Mouse (Mus musculus) midbrain, embryonic 10.5 days (tissue): ENCODE measurements at regions not wholly inside any gene's neighbourhood (a gene's known extent, or its start where the extent isn't known, plus 50 kb on each side); places are given as distances from the start of the nearest gene placed in this dataset.

Source experiments
- DNase-seq: peaks from one replicate; pipeline ENCODE4 v3.0.0-alpha.2; 2017; ENCODE audit warnings: low spot score
- H3K27ac ChIP-seq: fragments of 300-500 bp; sonication (generic); replicated peaks from 2 replicates; pipeline ENCODE4 v1.5.1; 2016; ENCODE audit warnings: mild to moderate bottlenecking
- H3K27me3 ChIP-seq: fragments of 300-500 bp; sonication (generic); 2 replicates; pipeline ENCODE4 v1.6.1; 2016; ENCODE audit warnings: low read depth, mild to moderate bottlenecking; ENCODE audit not compliant: poor library complexity, severe bottlenecking
- H3K36me3 ChIP-seq: fragments of 300-500 bp; sonication (generic); 2 replicates; pipeline ENCODE4 v1.6.1; 2016; ENCODE audit warnings: mild to moderate bottlenecking, moderate library complexity
- H3K4me1 ChIP-seq: fragments of 300-500 bp; sonication (generic); 2 replicates; pipeline ENCODE4 v1.6.1; 2016
- H3K4me3 ChIP-seq: fragments of 300-500 bp; sonication (generic); 2 replicates; pipeline ENCODE4 v1.5.1; 2016; ENCODE audit warnings: mild to moderate bottlenecking, moderate library complexity
- H3K9me3 ChIP-seq: fragments of 300-500 bp; sonication (generic); replicated peaks from 2 replicates; pipeline ENCODE4 v1.6.1; 2016; ENCODE audit warnings: mild to moderate bottlenecking
- WGBS: fragments of 180-500 bp; shearing (Covaris S2); methylation state at CpG from one replicate; pipeline ENCODE4 v1.1.7; 2016; 5-methylcytosine and 5-hydroxymethylcytosine counted together

DNA sequence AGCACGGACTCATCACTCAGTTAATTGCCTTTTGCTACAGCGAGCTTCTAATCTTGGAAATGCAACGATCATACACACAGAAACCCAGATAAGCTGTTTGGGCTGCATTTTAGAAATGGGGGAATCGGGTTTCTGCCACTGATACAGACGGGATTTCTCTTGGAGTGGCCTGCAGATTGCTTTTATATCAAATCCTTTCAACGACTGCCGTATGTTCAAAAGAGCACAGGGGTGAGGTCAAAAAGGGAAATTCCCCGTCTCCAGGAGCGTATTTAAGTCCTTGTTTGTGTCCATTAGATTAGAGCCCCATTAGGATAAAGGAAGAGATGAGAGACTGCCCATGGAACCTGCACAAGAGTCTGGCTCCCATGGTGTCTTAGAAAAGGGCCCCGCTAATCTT lies 522.6 kb downstream of the Rnf144b start:
- no peaks in the 10 kb centered on the region for H3K27me3 ChIP-seq
- peak overlapping the region; percentile 43; the same call in 1 of the 2 replicates for H3K27ac ChIP-seq
- no peaks in the 10 kb centered on the region for H3K36me3 ChIP-seq
- no peak overlapping the region for H3K4me3 ChIP-seq
- DNase-seq, result peak; percentile 13
- H3K9me3 ChIP-seq, result no peaks in the 10 kb centered on the region
- H3K4me1 ChIP-seq, result peaks cover 9% of the 10 kb centered on the region
- WGBS, result 40% methylated on average over 10 of the region's 10 CpGs

DNA sequence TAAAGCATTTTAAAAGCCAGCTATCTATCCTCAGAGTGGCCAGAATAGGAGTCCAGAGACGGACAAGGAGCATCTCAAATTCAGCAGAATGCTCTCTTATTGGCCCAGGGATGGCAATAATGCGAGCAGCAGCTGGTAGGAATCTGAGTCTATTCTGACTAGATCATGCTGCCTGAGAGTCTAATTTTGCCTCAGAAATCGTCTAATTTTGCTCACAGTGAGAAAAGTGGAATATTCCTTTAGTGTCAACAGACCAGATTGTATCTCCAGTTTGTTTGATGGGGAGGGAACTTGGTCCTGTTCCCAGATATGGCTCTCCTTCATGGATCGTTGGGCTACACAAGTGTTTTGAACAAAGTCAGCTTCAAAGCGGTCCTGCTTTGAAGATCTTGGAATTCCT lies 525.2 kb downstream of the Rnf144b start:
- Histone ChIP-seq H3K27ac (no peak overlapping the region), H3K4me1 (peaks cover 9% of the 10 kb centered on the region)
- WGBS, result 84% methylated on average over 5 of the region's 5 CpGs

DNA sequence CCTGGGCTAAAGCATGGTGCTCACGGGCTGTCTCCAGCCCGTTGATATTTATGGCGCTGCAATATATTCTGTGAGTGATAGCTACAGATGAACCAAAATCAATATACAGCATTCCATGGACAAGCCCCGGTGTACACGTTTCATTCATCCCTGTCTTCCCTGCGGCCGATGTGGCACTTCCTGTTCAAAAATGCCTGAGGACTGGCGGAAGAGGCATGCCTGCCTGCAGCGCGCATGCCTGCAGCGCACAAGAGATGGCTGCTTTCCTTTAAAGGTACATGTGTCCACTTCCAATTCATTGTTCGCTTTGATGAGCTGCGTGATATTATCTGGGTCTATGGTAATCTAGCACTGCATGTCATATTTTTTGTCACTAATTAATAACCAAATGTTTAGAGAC lies 527.6 kb downstream of the Rnf144b start:
- no peaks in the 10 kb centered on the region for H3K9me3 ChIP-seq
- WGBS, result 93% methylated on average over 13 of the region's 13 CpGs
- H3K4me1 ChIP-seq, result peaks cover 4% of the 10 kb centered on the region
- no peak overlapping the region for H3K27ac ChIP-seq
- no peak for DNase-seq
- no peak overlapping the region for H3K4me3 ChIP-seq
- no peaks in the 10 kb centered on the region for H3K27me3 ChIP-seq
- no peaks in the 10 kb centered on the region for H3K36me3 ChIP-seq

More for the DNA sequence above, 525.2 kb downstream of the Rnf144b start:
- no peaks in the 10 kb centered on the region for H3K9me3 ChIP-seq
- DNase-seq, result no peak
- H3K27me3 ChIP-seq, result no peaks in the 10 kb centered on the region
- H3K4me3 ChIP-seq, result no peak overlapping the region
- H3K36me3 ChIP-seq, result no peaks in the 10 kb centered on the region

DNA sequence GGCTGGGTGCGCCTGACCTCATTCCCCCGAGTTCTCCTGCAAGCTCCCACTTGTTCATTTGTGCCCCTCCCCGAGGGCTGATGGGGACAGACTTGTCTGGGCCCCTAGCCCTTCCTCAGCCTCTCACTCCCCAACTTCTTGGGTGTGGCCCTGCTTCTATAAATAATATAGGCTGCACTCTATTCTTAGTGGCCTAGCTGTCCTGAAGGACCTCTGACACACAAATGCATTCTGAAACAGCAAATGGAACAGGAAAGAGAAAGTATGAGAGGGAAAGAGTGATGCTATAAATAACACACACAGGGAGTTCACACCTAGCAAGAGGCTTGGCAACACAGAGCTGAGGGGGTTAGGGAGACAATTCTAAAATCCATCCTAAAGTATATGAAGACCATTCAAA lies 544.0 kb downstream of the Rnf144b start:
- Histone ChIP-seq H3K4me3 (no peak overlapping the region), H3K36me3 (no peaks in the 10 kb centered on the region), H3K27ac (peak overlapping the region; percentile 49), H3K9me3 (no peaks in the 10 kb centered on the region), H3K27me3 (no peaks in the 10 kb centered on the region; the same call in 1 of the 2 replicates), H3K4me1 (peaks cover 13% of the 10 kb centered on the region)
- WGBS, result 78% methylated on average over 3 of the region's 3 CpGs
- DNase-seq, result no peak

DNA sequence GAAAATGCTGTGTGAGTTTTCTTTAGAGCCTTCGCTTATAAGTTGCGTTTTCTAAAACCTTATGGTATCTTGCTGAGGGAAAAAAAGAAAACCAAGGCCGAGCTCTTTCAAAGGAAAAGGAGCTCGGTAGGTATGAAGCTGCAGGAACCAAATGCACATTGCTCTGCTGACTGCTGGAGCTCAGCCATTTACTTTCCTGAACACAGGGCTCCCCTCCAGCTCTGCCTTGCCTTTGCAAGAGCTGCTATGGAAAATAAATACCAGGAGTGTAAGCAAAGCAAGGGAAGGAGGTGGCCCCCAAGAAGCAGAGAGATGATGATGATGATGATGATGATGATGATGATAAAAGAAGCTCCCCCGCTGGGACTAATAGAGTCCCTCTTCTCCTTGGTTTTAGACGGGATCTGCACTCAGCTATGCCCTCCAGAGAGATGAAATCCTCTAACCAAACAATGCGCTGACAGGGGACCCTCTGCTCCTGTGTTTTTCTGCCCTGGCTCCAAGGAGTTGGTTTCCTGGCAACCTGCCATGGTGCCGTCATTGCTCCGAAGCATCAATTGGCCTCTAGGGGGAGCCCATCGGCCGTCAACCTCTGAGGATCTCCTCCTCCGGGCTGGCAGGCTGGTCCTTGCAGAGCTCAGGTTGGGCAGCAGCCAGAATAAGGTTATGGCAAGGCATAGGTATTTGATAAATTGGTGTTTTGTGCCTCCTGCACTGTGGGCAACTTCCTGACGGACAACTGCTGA lies 544.7 kb downstream of the Rnf144b start:
- 28% methylated on average over 13 of the region's 13 CpGs for WGBS
- Histone ChIP-seq H3K36me3 (no peaks in the 10 kb centered on the region), H3K9me3 (no peaks in the 10 kb centered on the region), H3K27ac (peak overlapping the region; percentile 61), H3K4me3 (peak overlapping the region; percentile 20; the same call in 1 of the 2 replicates), H3K4me1 (peaks cover 13% of the 10 kb centered on the region), H3K27me3 (no peaks in the 10 kb centered on the region; the same call in 1 of the 2 replicates)
- peak; percentile 89 for DNase-seq

DNA sequence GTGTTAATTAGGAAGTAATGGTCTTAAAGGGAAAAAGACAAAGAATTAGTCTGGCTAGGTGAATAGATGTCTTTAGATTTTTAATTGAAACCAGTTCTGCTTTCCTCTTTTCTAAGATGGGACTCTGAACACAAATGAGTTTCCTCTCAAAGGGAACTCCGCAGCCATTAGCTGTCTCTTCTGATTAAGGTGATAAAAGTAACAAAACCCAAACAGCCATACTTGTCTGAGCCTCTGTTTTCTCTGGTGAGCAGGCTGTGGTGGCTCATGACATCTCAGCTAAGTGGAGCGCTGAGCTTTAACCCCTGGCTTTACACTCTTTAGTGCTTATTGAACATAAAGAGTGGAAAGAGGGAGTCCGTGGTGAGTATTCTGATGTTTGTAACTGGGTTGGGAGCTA lies 565.7 kb downstream of the Rnf144b start:
- no peak overlapping the region for H3K27ac ChIP-seq
- H3K4me1 ChIP-seq, result no peaks in the 10 kb centered on the region
- 78% methylated on average over 3 of the region's 3 CpGs for whole genome bisulfite sequencing
- no peak for DNase-seq
- no peak overlapping the region for H3K4me3 ChIP-seq
- H3K36me3 ChIP-seq, result no peaks in the 10 kb centered on the region
- no peaks in the 10 kb centered on the region for H3K27me3 ChIP-seq
- H3K9me3 ChIP-seq, result no peaks in the 10 kb centered on the region

DNA sequence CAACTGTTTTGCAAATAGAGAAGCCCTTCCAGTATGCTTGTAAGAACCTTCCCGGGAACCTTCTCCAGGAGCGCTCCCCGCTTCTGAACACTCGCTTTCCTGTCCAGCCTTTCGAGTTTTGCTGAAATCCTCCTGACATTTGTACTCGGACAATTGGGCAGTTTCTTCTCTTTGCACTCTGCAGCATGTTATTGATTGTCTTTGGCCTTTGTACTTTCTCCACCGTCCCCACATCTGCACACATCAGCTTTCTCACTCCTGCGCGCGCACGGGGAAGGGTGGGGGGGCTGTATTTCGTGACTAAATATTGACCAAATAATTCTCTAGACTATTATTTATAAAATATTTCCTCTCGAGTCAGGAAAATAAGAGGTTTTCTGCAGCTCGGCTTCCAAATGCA lies 567.2 kb upstream of the Id4 start:
- Histone ChIP-seq H3K27me3 (no peaks in the 10 kb centered on the region), H3K36me3 (no peaks in the 10 kb centered on the region), H3K9me3 (no peaks in the 10 kb centered on the region), H3K4me3 (no peak overlapping the region), H3K27ac (no peak overlapping the region), H3K4me1 (no peaks in the 10 kb centered on the region)
- DNase-seq, result no peak
- WGBS, result 90% methylated on average over 14 of the region's 14 CpGs

DNA sequence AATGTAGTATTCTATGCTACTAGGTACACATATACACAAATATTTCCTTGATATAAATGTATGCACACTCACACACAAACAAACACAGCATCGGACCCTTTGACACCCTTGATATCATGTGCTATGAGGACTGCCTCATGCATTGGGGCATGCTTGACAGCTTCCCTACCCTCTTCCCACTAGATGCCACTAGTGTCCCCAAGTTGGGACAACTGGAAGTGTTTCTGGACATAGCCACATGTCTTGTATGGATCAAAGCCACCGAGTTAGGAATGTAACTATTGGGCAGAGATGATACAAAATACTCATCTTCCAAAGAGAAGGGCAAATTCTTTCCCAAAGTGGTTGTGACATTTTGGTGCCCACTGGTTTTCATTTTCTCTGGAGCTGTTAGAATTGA lies 565.2 kb upstream of the Id4 start:
- no peaks in the 10 kb centered on the region for H3K9me3 ChIP-seq
- WGBS, result 95% methylated on average over 2 of the region's 2 CpGs
- no peaks in the 10 kb centered on the region for H3K27me3 ChIP-seq
- H3K36me3 ChIP-seq, result no peaks in the 10 kb centered on the region
- H3K4me3 ChIP-seq, result no peak overlapping the region
- no peaks in the 10 kb centered on the region for H3K4me1 ChIP-seq
- no peak for DNase-seq
- no peak overlapping the region for H3K27ac ChIP-seq

DNA sequence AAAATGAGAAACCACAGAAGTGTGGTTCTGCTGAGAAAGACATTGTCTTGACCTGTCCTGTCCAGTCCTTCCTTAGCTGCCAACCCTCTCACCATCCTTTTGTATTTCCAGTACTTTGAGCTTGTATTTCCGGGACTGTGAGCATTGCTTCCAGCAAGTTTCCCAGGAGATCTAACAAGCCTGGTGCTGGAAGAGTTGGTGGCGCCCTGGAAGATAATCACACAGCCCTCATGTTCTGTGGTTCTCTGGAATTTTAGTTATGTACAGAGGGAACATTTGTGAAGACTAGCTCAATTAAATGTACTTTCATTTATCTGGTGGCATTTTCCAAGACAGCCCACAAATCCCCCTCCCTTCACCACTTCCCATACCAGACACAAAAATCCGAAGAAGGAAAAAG lies 560.5 kb upstream of the Id4 start:
- 78% methylated on average over 3 of the region's 3 CpGs for WGBS

DNA sequence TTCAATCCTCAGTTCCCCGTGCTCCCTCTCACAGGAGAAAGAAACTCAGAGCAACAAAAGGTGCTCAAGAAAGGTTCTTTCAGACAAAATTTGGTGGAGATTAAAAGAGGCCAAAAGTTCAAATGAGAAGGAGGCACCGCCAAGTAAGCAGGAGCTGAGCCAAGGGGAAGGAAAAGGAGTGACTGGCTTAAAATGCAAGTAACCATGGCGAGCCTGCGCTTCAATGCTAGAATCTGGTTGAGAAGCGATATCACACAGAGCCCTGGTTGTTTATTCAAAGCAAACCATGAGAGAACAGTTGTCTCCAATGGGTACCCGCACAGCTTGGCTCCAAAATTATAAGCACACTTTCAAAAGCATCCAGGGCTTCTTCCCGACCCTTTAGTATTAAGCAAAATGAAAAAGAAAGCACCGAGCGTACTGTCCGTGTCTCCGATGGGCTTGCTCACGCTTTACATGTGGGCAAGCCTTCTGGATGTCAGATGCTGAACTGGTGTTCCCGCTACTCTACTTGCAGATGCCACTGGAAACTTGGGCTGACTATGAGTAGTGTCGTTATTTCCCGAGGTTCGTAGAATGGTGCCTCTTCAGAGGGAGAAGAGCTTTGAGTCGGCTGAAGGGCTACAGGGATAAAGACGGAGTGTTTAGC lies 552.9 kb upstream of the Id4 start:
- 72% methylated on average over 18 of the region's 18 CpGs for WGBS
- peak; percentile 18 for DNase-seq
- H3K4me3 ChIP-seq, result no peak overlapping the region
- H3K27me3 ChIP-seq, result no peaks in the 10 kb centered on the region
- no peaks in the 10 kb centered on the region for H3K9me3 ChIP-seq
- H3K27ac ChIP-seq, result 0 out of 2 replicates have a peak overlapping the region, but pooled peaks have one; percentile 33
- H3K4me1 ChIP-seq, result peaks cover 7% of the 10 kb centered on the region
- no peaks in the 10 kb centered on the region for H3K36me3 ChIP-seq

More for the DNA sequence above, 560.5 kb upstream of the Id4 start:
- DNase-seq, result no peak
- Histone ChIP-seq H3K4me3 (no peak overlapping the region), H3K27ac (no peak overlapping the region), H3K4me1 (no peaks in the 10 kb centered on the region), H3K27me3 (no peaks in the 10 kb centered on the region), H3K36me3 (no peaks in the 10 kb centered on the region), H3K9me3 (no peaks in the 10 kb centered on the region)

DNA sequence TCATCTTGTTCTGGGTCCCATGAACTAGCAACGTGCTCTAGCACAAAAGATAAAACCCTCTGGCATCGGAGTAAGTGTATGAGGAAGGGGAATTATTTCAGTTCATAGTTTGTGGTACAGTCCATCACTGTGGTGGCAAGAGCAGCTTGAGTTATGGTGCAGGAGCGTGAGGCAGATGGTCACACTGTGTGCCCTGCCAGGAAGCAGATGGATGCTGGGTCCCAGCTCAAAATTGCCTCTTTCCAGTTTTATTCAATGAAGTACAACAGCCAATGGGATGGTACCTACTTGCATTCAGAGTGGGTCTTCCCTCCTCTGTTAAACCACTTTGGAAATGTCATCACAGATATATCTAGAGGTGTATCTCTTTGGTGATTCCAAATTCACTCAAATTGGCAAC lies 551.7 kb upstream of the Id4 start:
- H3K27ac ChIP-seq, result no peak overlapping the region
- H3K4me1 ChIP-seq, result peaks cover 7% of the 10 kb centered on the region
- H3K27me3 ChIP-seq, result no peaks in the 10 kb centered on the region
- no peak for DNase-seq
- H3K4me3 ChIP-seq, result no peak overlapping the region
- WGBS, result 89% methylated on average over 3 of the region's 3 CpGs
- H3K9me3 ChIP-seq, result no peaks in the 10 kb centered on the region
- H3K36me3 ChIP-seq, result no peaks in the 10 kb centered on the region

DNA sequence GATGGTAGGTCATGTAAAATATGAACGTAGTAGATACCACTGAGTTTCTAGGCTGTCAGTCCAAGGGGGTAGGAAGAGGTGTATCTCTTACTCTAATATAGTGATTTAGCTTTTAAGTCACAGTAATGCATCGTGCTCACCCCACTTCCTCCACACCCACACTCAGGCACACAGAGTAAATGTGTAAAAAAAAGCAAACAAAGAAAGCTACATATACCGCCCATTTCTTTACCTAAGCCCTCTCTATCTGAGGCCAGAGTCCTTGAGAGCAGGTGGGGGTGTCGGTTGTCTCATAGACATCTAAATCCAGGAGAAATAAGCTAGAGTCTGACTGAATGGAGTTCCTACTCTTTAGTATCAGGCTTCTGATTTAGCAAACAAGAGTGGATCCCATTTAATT lies 548.5 kb upstream of the Id4 start:
- 88% methylated on average over 4 of the region's 4 CpGs for WGBS
- no peak for DNase-seq
- Histone ChIP-seq H3K4me1 (peaks cover 7% of the 10 kb centered on the region), H3K27me3 (no peaks in the 10 kb centered on the region), H3K27ac (no peak overlapping the region), H3K9me3 (no peaks in the 10 kb centered on the region), H3K36me3 (no peaks in the 10 kb centered on the region), H3K4me3 (no peak overlapping the region)

DNA sequence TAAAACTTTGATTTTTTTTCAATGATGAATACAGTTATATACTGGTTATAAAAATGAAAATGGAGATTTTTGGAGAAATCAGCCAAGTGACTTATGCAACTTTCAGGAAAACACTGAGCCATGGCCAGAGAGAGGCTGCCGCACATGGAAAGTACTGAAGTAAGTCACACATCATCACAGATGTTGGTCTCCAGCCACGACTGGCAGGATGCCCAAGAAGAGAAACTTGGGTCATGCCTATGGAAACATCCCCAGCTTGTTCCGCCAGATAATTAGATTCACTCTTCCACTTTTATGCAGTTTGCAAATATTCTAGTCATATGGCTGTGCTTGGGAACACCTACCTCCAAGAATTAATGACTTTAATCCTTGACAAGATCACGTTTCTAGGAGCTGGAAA lies 544.8 kb upstream of the Id4 start:
- no peaks in the 10 kb centered on the region for H3K36me3 ChIP-seq
- H3K4me3 ChIP-seq, result no peak overlapping the region
- no peak overlapping the region for H3K27ac ChIP-seq
- 88% methylated on average over 4 of the region's 4 CpGs for WGBS
- DNase-seq, result no peak
- H3K27me3 ChIP-seq, result no peaks in the 10 kb centered on the region
- no peaks in the 10 kb centered on the region for H3K4me1 ChIP-seq
- H3K9me3 ChIP-seq, result no peaks in the 10 kb centered on the region
